Mouse (Mus musculus): ENCODE measurements at regions not wholly inside any gene's neighbourhood (a gene's known extent, or its start where the extent isn't known, plus 50 kb on each side); places are given as distances from the start of the nearest gene placed in this dataset.

- no peak for DNase-seq (ENCODE audit: low spot score)
Observed at GRCm38 (mm10) chr11:42949823-42950222, 85.7 kb upstream of the Gm9972 start.

- no peak for DNase-seq (ENCODE audit: low spot score)
Observed at GRCm38 (mm10) chr11:42954169-42954568, 81.4 kb upstream of the Gm9972 start.

- DNase-seq (ENCODE audit: low spot score) = no peak
Observed at GRCm38 (mm10) chr11:42965732-42966131, 69.8 kb upstream of the Gm9972 start.

GRCm38 (mm10) chr11:42978245-42978644, 57.3 kb upstream of the Gm9972 start:
- DNase-seq (ENCODE audit: low spot score) = no peak

Data from urinary bladder, postnatal 10 days (tissue).